Mouse (Mus musculus) cerebellum, postnatal 4 days (tissue): ENCODE results near the gene Gm11437.
A peak's percentile ranks its signal among the peaks of the same experiment; 100 is the strongest.

ENCODE experiments used
- DNase-seq, 2 experiments: peaks; one replicate each; pipeline ENCODE4 v3.0.0; 2022; ENCODE audit warnings: low spot score in 2 of 2, mixed read lengths in 1 of 2

The Gm11437 gene

GRCm38 (mm10) chr11:84167046-84167526 is at the start of gene Gm11437:
Gene Gm11437 (minus strand): TSS chr11:84167476.
- no peak for DNase-seq

GRCm38 (mm10) chr11:84210876-84211275 is 43.6 kb upstream of the Gm11437 start:
- DNase-seq, result no peak

- no peak for DNase-seq
Observed at GRCm38 (mm10) chr11:84205776-84206175, 38.5 kb upstream of the Gm11437 start.

- no peak for DNase-seq
Observed at GRCm38 (mm10) chr11:84197607-84198402, 30.5 kb upstream of the Gm11437 start.

GRCm38 (mm10) chr11:84194751-84195150 is 27.5 kb upstream of the Gm11437 start:
- no peak for DNase-seq

GRCm38 (mm10) chr11:84193249-84193648 is 26.0 kb upstream of the Gm11437 start:
- no peak for DNase-seq

- no peak for DNase-seq
Observed at GRCm38 (mm10) chr11:84190581-84191233, 23.4 kb upstream of the Gm11437 start.

GRCm38 (mm10) chr11:84188530-84188929 is 21.3 kb upstream of the Gm11437 start:
- DNase-seq, result no peak

- DNase-seq, result no peak
Observed at GRCm38 (mm10) chr11:84181286-84181685, 14.0 kb upstream of the Gm11437 start.

GRCm38 (mm10) chr11:84179954-84180598 is 12.8 kb upstream of the Gm11437 start:
- peak in 1 of 2 experiments; percentile 57 for DNase-seq

GRCm38 (mm10) chr11:84179226-84179953 is 12.1 kb upstream of the Gm11437 start:
- peak; percentile 89 to 96 for DNase-seq

- DNase-seq, result no peak
Observed at GRCm38 (mm10) chr11:84178571-84178970, 11.3 kb upstream of the Gm11437 start.

GRCm38 (mm10) chr11:84172539-84173435 is 5.5 kb upstream of the Gm11437 start:
- no peak for DNase-seq

GRCm38 (mm10) chr11:84168701-84169288 is 1.5 kb upstream of the Gm11437 start:
- peak in 1 of 2 experiments; percentile 15 for DNase-seq

- DNase-seq, result no peak
Observed at GRCm38 (mm10) chr11:84164561-84164960, 2.7 kb downstream of the Gm11437 start.

GRCm38 (mm10) chr11:84164123-84164522 is 3.2 kb downstream of the Gm11437 start:
- no peak for DNase-seq

GRCm38 (mm10) chr11:84156535-84157262 is 10.6 kb downstream of the Gm11437 start:
- no peak for DNase-seq

- no peak for DNase-seq
Observed at GRCm38 (mm10) chr11:84150884-84151283, 16.4 kb downstream of the Gm11437 start.

- no peak for DNase-seq
Observed at GRCm38 (mm10) chr11:84146081-84146480, 21.2 kb downstream of the Gm11437 start.
